Mouse (Mus musculus) hindbrain, embryonic 11.5 days (tissue): ENCODE data around the gene Olfr94. TPM values are rescaled to one million over a fixed set of nuclear protein-coding genes. Genes with fewer than 3 reads are reported as not detected.
"Not testable (repeated sequence)": the region's sequence is repeated elsewhere in the genome, so short reads cannot be mapped to it uniquely, and the experiment has no call there.

ENCODE experiments used
- ATAC-seq: fragments of 200-750 bp; cut with Nextera tagmentation; 2 replicates; pipeline ENCODE4 v1.8.0; 2017; ENCODE audit warnings: mild to moderate bottlenecking, moderate TSS enrichment, moderate library complexity; ENCODE audit not compliant: low FRiP score
- DNase-seq: peaks from one replicate; pipeline ENCODE4 v3.0.0-alpha.2; 2015; ENCODE audit warnings: low spot score
- H3K27ac ChIP-seq: fragments of 300-500 bp; sonication (generic); 2 replicates; pipeline ENCODE4 v1.5.1; 2014; ENCODE audit warnings: mild to moderate bottlenecking, low read depth, low read length
- H3K27me3 ChIP-seq: fragments of 300-500 bp; sonication (generic); 2 replicates; pipeline ENCODE4 v1.6.1; 2014; ENCODE audit warnings: mild to moderate bottlenecking, low read length, moderate library complexity, mixed read lengths; ENCODE audit not compliant: control insufficient read depth, insufficient read depth
- H3K36me3 ChIP-seq: fragments of 300-500 bp; sonication (generic); 2 replicates; pipeline ENCODE4 v1.6.1; 2014; ENCODE audit warnings: mild to moderate bottlenecking, low read length, moderate library complexity, mixed read lengths; ENCODE audit not compliant: control insufficient read depth, insufficient read depth
- H3K4me1 ChIP-seq: fragments of 300-500 bp; sonication (generic); replicated peaks from 2 replicates; pipeline ENCODE4 v1.6.1; 2014; ENCODE audit warnings: low read length, mixed read lengths; ENCODE audit not compliant: control insufficient read depth, insufficient read depth
- H3K4me2 ChIP-seq: fragments of 300-500 bp; sonication (generic); replicated peaks from 2 replicates; pipeline ENCODE4 v1.6.1; 2014; ENCODE audit warnings: mild to moderate bottlenecking, low read depth, low read length
- H3K4me3 ChIP-seq: fragments of 300-500 bp; sonication (generic); 2 replicates; pipeline ENCODE4 v1.5.1; 2014; ENCODE audit warnings: low read depth, low read length
- H3K9ac ChIP-seq: fragments of 300-500 bp; sonication (generic); 2 replicates; pipeline ENCODE4 v1.6.1; 2014; ENCODE audit warnings: low read depth, low read length
- H3K9me3 ChIP-seq: fragments of 300-500 bp; sonication (generic); 2 replicates; pipeline ENCODE4 v1.6.1; 2016; ENCODE audit warnings: low read length; ENCODE audit not compliant: control insufficient read depth
- WGBS: fragments of 180-500 bp; shearing (Covaris S2); extraction: QIAGEN DNeasy Blood & Tissue Kit; methylation state at CpG from one replicate; pipeline ENCODE4 v1.1.7; 2014; 5-methylcytosine and 5-hydroxymethylcytosine counted together
- polyA plus RNA-seq: library from polyadenylated mRNA; unstranded; fragments of >200 nt; fragmentation: Nextera tagmentation; extraction: Ambion mirVana; gene quantifications from 2 replicates; pipeline ENCODE4 v1.2.1, GENCODE M21; 2014

Gene Olfr94
- polyA plus RNA-seq, result not detected in 2 replicates

- no peak within 1 kb of the TSS for H3K27ac ChIP-seq
- 86% methylated on average over 2 of the region's 2 CpGs for WGBS
- H3K4me2 ChIP-seq, result no peak within 1 kb of the TSS
- H3K9me3 ChIP-seq, result no peaks in the 10 kb centered on the region
- H3K9ac ChIP-seq, result no peak within 1 kb of the TSS
- H3K4me3 ChIP-seq, result no peak within 1 kb of the TSS
- DNase-seq (no peak), ATAC-seq (no peak)
- no peaks in the 10 kb centered on the region for H3K36me3 ChIP-seq
- H3K27me3 ChIP-seq, result peaks cover 13% of the 10 kb centered on the region; the same call in 1 of the 2 replicates
- no peaks in the 10 kb centered on the region for H3K4me1 ChIP-seq
These were observed at the start of gene Olfr94 for GRCm38 (mm10) chr17:37200894-37201293. Gene Olfr94, minus strand, starts transcription at chr17:37200994.

GRCm38 (mm10) chr17:37250544-37250943, 49.8 kb upstream of the Olfr94 start:
- Histone ChIP-seq H3K9ac (no peak overlapping the region), H3K27me3 (no peaks in the 10 kb centered on the region), H3K4me1 (no peaks in the 10 kb centered on the region), H3K4me3 (no peak overlapping the region), H3K4me2 (no peak overlapping the region), H3K9me3 (no peaks in the 10 kb centered on the region), H3K27ac (no peak overlapping the region), H3K36me3 (no peaks in the 10 kb centered on the region)
- 14% methylated on average over 1 of the region's 1 CpGs for WGBS
- ATAC-seq (no peak), DNase-seq (peak; percentile 6)

- no peak for ATAC-seq
- Histone ChIP-seq H3K9ac (no peak overlapping the region), H3K4me1 (no peaks in the 10 kb centered on the region), H3K9me3 (no peaks in the 10 kb centered on the region), H3K4me3 (no peak overlapping the region), H3K27me3 (no peaks in the 10 kb centered on the region), H3K4me2 (no peak overlapping the region), H3K36me3 (no peaks in the 10 kb centered on the region), H3K27ac (no peak overlapping the region)
- DNase-seq, result no peak
These were observed 48.7 kb upstream of the Olfr94 start for GRCm38 (mm10) chr17:37249460-37249859.

GRCm38 (mm10) chr17:37246715-37247114, 45.9 kb upstream of the Olfr94 start:
- H3K36me3 ChIP-seq, result no peaks in the 10 kb centered on the region
- 39% methylated on average over 5 of the region's 5 CpGs for WGBS
- no peak overlapping the region for H3K4me3 ChIP-seq
- DNase-seq (peak; percentile 7), ATAC-seq (no peak)
- H3K9me3 ChIP-seq, result no peaks in the 10 kb centered on the region
- no peaks in the 10 kb centered on the region for H3K4me1 ChIP-seq
- H3K27ac ChIP-seq, result no peak overlapping the region
- no peak overlapping the region for H3K9ac ChIP-seq
- H3K27me3 ChIP-seq, result no peaks in the 10 kb centered on the region
- no peak overlapping the region for H3K4me2 ChIP-seq

GRCm38 (mm10) chr17:37242198-37242597, 41.4 kb upstream of the Olfr94 start:
- 53% methylated on average over 3 of the region's 3 CpGs for WGBS
- ATAC-seq, result no peak

GRCm38 (mm10) chr17:37237230-37237629, 36.4 kb upstream of the Olfr94 start, which contains the start of gene Olfr97:
Gene Olfr97, minus strand, starts transcription at chr17:37237330.
- H3K27me3 ChIP-seq, H3K4me1 ChIP-seq, H3K4me3 ChIP-seq, H3K9ac ChIP-seq, H3K36me3 ChIP-seq, H3K4me2 ChIP-seq, H3K9me3 ChIP-seq, DNase-seq, ATAC-seq, H3K27ac ChIP-seq: not testable (repeated sequence)
- 88% methylated on average over 2 of the region's 2 CpGs for WGBS

More at GRCm38 (mm10) chr17:37242198-37242597, 41.4 kb upstream of the Olfr94 start:
- Histone ChIP-seq H3K36me3 (no peaks in the 10 kb centered on the region), H3K27ac (no peak overlapping the region), H3K4me2 (no peak overlapping the region), H3K9me3 (no peaks in the 10 kb centered on the region), H3K9ac (no peak overlapping the region), H3K27me3 (no peaks in the 10 kb centered on the region), H3K4me3 (no peak overlapping the region), H3K4me1 (no peaks in the 10 kb centered on the region)
- DNase-seq, result no peak

GRCm38 (mm10) chr17:37221879-37222278, 21.1 kb upstream of the Olfr94 start:
- ATAC-seq (no peak), DNase-seq (no peak)
- no peaks in the 10 kb centered on the region for H3K27me3 ChIP-seq
- H3K27ac ChIP-seq, result no peak overlapping the region
- no peaks in the 10 kb centered on the region for H3K4me1 ChIP-seq
- no peak overlapping the region for H3K4me2 ChIP-seq
- H3K36me3 ChIP-seq, result no peaks in the 10 kb centered on the region
- no peak overlapping the region for H3K9ac ChIP-seq
- 34% methylated on average over 1 of the region's 1 CpGs for WGBS
- no peaks in the 10 kb centered on the region for H3K9me3 ChIP-seq
- no peak overlapping the region for H3K4me3 ChIP-seq

GRCm38 (mm10) chr17:37219846-37220245, 19.1 kb upstream of the Olfr94 start, which contains the start of gene Olfr96:
Gene Olfr96, plus strand, starts transcription at chr17:37220146.
- Histone ChIP-seq H3K9ac (no peak within 1 kb of the TSS), H3K36me3 (no peaks in the 10 kb centered on the region), H3K9me3 (no peaks in the 10 kb centered on the region), H3K4me2 (no peak within 1 kb of the TSS), H3K27me3 (no peaks in the 10 kb centered on the region), H3K4me3 (no peak within 1 kb of the TSS), H3K27ac (no peak within 1 kb of the TSS), H3K4me1 (no peaks in the 10 kb centered on the region)
- DNase-seq, result no peak
- 73% methylated on average over 4 of the region's 4 CpGs for WGBS
- ATAC-seq, result no peak

- no peak overlapping the region for H3K4me2 ChIP-seq
- H3K27ac ChIP-seq, result no peak overlapping the region
- no peaks in the 10 kb centered on the region for H3K27me3 ChIP-seq
- 94% methylated on average over 3 of the region's 3 CpGs for WGBS
- no peaks in the 10 kb centered on the region for H3K36me3 ChIP-seq
- DNase-seq (no peak), ATAC-seq (no peak)
- H3K9ac ChIP-seq, result no peak overlapping the region
- no peaks in the 10 kb centered on the region for H3K4me1 ChIP-seq
- H3K4me3 ChIP-seq, result no peak overlapping the region
- H3K9me3 ChIP-seq, result no peaks in the 10 kb centered on the region
These were observed 17.7 kb upstream of the Olfr94 start for GRCm38 (mm10) chr17:37218486-37218885.
